Mouse (Mus musculus) splenic B cell, adult 2 months (primary cell): ENCODE data around the gene Gfra4.
"Not testable (repeated sequence)": the region's sequence is repeated elsewhere in the genome, so short reads cannot be mapped to it uniquely, and the experiment has no call there.

ENCODE experiments used
- DNase-seq: peaks from one replicate; pipeline ENCODE4 v3.0.0-alpha.2; 2011; ENCODE audit warnings: low read depth, low spot score
- H3K27me3 ChIP-seq: 2 replicates; pipeline ENCODE4 v1.6.1; 2012; ENCODE audit warnings: mild to moderate bottlenecking, low read length, moderate library complexity, mixed read lengths; ENCODE audit not compliant: control insufficient read depth, poor library complexity, insufficient read depth, severe bottlenecking
- H3K36me3 ChIP-seq: 2 replicates; pipeline ENCODE4 v1.6.1; 2012; ENCODE audit warnings: mild to moderate bottlenecking, low read length, moderate library complexity, mixed read lengths; ENCODE audit not compliant: control insufficient read depth, poor library complexity, insufficient read depth, severe bottlenecking

The Gfra4 gene

GRCm38 (mm10) chr2:131037226-131037990 lies 5.5 kb downstream of the Gfra4 start:
- Histone ChIP-seq H3K27me3 (no peaks in the 10 kb centered on the region), H3K36me3 (no peaks in the 10 kb centered on the region)
- no peak for DNase-seq

GRCm38 (mm10) chr2:131036757-131037156 lies 6.1 kb downstream of the Gfra4 start:
- Histone ChIP-seq H3K36me3 (no peaks in the 10 kb centered on the region), H3K27me3 (no peaks in the 10 kb centered on the region)
- no peak for DNase-seq

- no peak for DNase-seq
- Histone ChIP-seq H3K36me3 (no peaks in the 10 kb centered on the region), H3K27me3 (no peaks in the 10 kb centered on the region)
These were observed 6.5 kb downstream of the Gfra4 start for GRCm38 (mm10) chr2:131036343-131036742.

GRCm38 (mm10) chr2:131031406-131031805 lies 11.5 kb downstream of the Gfra4 start:
- H3K36me3 ChIP-seq, DNase-seq, H3K27me3 ChIP-seq: not testable (repeated sequence)

GRCm38 (mm10) chr2:131030998-131031397 lies 11.9 kb downstream of the Gfra4 start:
- no peak for DNase-seq

GRCm38 (mm10) chr2:131030561-131030960 lies 12.3 kb downstream of the Gfra4 start:
- DNase-seq, result no peak
- H3K36me3 ChIP-seq, result no peaks in the 10 kb centered on the region
- no peaks in the 10 kb centered on the region for H3K27me3 ChIP-seq

More at GRCm38 (mm10) chr2:131030998-131031397, 11.9 kb downstream of the Gfra4 start:
- no peaks in the 10 kb centered on the region for H3K36me3 ChIP-seq
- H3K27me3 ChIP-seq, result no peaks in the 10 kb centered on the region

- DNase-seq, result no peak
- H3K36me3 ChIP-seq, result no peaks in the 10 kb centered on the region; the same call in 1 of the 2 replicates
- H3K27me3 ChIP-seq, result no peaks in the 10 kb centered on the region
These were observed 13.6 kb downstream of the Gfra4 start for GRCm38 (mm10) chr2:131029065-131029935.

GRCm38 (mm10) chr2:131026941-131027340 lies 15.9 kb downstream of the Gfra4 start:
- Histone ChIP-seq H3K36me3 (no peaks in the 10 kb centered on the region; the same call in 1 of the 2 replicates), H3K27me3 (no peaks in the 10 kb centered on the region)
- no peak for DNase-seq

GRCm38 (mm10) chr2:131025230-131025629 lies 17.7 kb downstream of the Gfra4 start:
- DNase-seq, result no peak
- Histone ChIP-seq H3K27me3 (no peaks in the 10 kb centered on the region), H3K36me3 (peaks cover 3% of the 10 kb centered on the region; the same call in 1 of the 2 replicates)

GRCm38 (mm10) chr2:131010566-131010965 lies 32.3 kb downstream of the Gfra4 start:
- peaks cover 4% of the 10 kb centered on the region; the same call in 1 of the 2 replicates for H3K36me3 ChIP-seq
- no peaks in the 10 kb centered on the region; the same call in 1 of the 2 replicates for H3K27me3 ChIP-seq
- DNase-seq, result no peak

- Histone ChIP-seq H3K36me3 (no peaks in the 10 kb centered on the region; the same call in 1 of the 2 replicates), H3K27me3 (no peaks in the 10 kb centered on the region; the same call in 1 of the 2 replicates)
- no peak for DNase-seq
These were observed 33.8 kb downstream of the Gfra4 start for GRCm38 (mm10) chr2:131009123-131009522.

GRCm38 (mm10) chr2:130992818-130993217 lies 50.1 kb downstream of the Gfra4 start:
- Histone ChIP-seq H3K36me3 (peaks cover 2% of the 10 kb centered on the region; the same call in 1 of the 2 replicates), H3K27me3 (no peaks in the 10 kb centered on the region)
- DNase-seq, result no peak
